Mouse (Mus musculus) naive thymus-derived CD4-positive, alpha-beta T cell, adult 2 months (primary cell): ENCODE data around the gene Cyp2c54.
"Not testable (repeated sequence)": the region's sequence is repeated elsewhere in the genome, so short reads cannot be mapped to it uniquely, and the experiment has no call there.

Experiments used
- DNase-seq: peaks from one replicate; pipeline ENCODE4 v3.0.0-alpha.2; 2011; ENCODE audit warnings: low read depth

The Cyp2c54 gene

DNA sequence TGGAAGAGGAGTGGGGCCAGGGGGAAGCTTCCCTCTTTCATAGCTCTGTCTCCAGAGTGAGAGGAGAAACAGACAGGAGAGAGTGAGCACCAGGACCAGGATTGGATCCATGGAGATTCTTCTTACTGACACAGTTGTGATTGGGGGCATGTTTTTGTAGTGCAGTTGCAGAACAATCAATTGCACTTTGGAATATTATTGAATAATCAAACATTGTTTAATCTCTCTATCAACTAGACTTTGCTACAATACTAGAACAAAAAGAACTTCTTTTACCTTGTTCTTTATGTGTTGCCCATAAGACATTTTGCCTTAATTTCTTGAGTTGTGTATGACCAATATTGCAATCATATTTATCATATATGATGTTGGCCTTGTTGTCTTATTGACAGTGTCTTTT is at the start of gene Cyp2c54:
Gene Cyp2c54 (minus strand): TSS at position 127 of the 400 bp plus-strand sequence.
- DNase-seq, result no peak

DNA sequence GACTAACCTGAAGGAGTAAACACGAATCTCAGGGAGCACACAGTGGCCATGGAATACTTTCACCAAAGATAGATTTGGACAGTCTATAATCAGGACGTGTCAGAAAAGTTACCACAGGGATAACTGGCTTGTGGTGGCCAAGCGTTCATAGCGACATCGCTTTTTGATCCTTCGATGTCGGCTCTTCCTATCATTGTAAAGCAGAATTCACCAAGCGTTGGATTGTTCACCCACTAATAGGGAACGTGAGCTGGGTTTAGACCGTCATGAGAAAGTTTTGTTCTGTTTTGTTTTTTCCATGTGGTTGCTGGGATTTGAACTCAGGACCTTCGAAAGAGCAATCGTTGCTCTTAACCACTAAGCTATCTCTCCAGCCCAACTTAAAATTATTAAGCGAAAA is 46.0 kb upstream of the Cyp2c54 start:
- not testable (repeated sequence) for DNase-seq

DNA sequence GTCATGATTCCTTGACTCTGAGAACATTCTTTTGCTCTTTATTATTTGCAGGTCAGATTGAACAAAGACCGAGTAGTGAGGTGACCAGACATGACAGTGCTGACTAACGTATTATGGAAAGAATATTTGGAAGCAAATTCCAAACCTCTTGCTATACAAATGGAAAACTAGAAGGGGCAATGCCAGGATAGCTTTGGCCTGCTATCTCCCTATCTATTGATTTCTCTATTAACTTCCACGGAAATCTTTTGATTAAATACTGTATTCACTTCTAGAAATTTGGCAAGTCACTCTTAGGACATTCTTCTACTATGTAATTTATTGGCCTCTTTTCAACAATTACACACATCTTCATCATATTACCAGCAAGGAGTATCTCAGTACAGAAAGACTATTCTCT is 17.5 kb upstream of the Cyp2c54 start:
- no peak for DNase-seq

DNA sequence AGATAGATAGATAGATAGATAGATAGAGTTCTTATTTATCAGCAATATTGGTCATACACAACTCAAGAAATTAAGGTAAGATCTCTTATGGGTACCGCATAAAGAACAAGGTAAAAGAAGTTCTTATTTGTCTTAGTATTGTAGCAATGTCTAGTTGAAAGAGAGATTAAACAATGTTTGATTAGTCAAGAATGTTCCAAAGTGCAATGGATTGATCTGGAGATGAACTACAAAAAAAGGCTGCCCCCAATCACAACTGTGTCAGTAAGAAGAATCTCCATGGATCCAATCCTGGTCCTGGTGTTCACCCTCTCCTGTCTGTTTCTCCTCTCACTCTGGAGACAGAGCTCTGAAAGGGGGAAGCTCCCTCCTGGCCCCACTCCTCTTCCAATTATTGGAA is 15.8 kb upstream of the Cyp2c54 start, which contains the start of gene Cyp2c50:
Gene Cyp2c50 (plus strand): TSS at position 268 of the 400 bp plus-strand sequence.
- DNase-seq, result not testable (repeated sequence)

DNA sequence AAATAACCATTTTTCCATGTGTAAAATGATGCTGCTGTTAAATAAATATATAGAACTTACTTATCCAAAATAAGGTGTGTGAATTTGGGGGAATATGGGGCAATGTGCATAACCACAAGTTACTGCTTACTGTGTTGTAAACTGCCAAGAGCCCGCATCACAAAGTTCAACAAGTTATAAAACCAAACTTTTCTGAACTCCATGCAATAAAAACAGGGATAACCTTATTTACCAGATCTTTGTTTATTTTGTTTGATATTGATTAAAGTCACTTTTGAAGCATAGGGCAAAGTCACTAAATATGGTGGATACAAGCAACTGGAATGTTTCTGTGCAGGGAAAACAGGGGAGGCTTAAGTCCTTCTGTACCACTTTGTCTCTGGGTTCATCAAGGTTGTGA is 14.8 kb upstream of the Cyp2c54 start:
- DNase-seq, result no peak

DNA sequence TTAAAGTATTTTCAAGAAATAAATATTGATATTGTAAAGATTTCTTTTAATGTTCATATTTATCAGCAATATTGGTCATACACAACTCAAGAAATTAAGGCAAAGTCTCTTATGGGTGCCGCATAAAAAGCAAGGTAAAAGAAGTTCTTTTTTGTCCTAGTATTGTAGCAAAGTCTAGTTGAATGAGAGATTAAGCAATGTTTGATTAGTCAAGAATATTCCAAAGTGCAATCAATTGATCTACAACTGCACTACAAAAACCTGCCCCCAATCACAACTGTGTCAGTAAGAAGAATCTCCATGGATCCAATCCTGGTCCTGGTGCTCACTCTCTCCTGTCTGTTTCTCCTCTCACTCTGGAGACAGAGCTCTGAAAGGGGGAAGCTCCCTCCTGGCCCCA is 81.5 kb downstream of the Cyp2c54 start, which contains the start of gene Cyp2c37:
Gene Cyp2c37 (plus strand): TSS at position 285 of the 400 bp plus-strand sequence.
- DNase-seq, result not testable (repeated sequence)

- DNase-seq, result no peak
Measured at GRCm38 (mm10) chr19:39989471-39989870, 84.2 kb downstream of the Cyp2c54 start.
